Mouse (Mus musculus) mouse trophoblast stem cell (cell line): ENCODE data around the gene Tmem45b.
"Not testable (repeated sequence)": the region's sequence is repeated elsewhere in the genome, so short reads cannot be mapped to it uniquely, and the experiment has no call there.

Experiments
- in situ Hi-C, 2 experiments: fragments of 300-500 bp; cut with MseI, MboI; formaldehyde crosslinking; loops; 2 replicates in 1 of 2; 3 replicates in 1 of 2; pipeline ENCODE4 v1.15.1; 2025

The Tmem45b gene

DNA sequence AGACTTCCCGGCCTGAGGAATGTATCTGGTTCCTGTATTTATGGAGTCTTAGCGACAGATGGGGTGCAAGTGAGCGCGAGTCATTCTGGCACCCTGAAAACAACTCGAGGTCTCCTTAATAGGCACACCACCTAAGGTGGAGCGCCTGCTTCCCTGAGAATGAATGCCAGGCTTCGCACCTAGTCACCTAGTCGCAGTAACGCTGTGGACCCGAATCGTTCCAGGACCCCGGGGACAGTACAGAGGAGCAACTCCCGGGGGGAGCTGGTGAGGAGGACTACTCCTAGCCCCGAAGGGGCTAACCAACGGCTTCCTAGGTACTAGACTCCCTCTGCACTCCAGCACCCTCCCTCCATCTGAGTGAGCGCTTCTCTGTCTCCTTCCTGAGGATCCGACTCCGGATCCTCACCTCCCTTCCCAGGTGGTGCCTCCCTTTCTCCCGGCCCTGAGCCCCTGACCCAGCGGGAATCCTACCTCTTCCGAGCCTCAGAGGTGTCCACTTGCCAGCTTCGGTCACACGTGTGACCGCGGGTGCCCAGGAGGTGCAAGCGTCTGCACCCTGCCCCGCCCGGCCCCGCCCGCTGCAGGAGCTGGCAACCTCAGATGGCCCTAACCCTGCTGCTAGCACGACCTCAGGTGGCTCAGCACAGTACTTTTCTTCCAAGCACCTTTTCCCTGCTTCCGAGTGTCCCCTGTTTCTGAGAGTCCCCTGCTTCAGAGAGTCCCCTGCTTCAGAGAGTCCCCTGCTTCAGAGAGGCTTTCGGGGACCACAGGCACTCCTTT lies at the start of gene Tmem45b:
Gene Tmem45b, minus strand, starts transcription at position 771 of the 783 bp plus-strand sequence.
- in situ Hi-C loops, result no loop called here

DNA sequence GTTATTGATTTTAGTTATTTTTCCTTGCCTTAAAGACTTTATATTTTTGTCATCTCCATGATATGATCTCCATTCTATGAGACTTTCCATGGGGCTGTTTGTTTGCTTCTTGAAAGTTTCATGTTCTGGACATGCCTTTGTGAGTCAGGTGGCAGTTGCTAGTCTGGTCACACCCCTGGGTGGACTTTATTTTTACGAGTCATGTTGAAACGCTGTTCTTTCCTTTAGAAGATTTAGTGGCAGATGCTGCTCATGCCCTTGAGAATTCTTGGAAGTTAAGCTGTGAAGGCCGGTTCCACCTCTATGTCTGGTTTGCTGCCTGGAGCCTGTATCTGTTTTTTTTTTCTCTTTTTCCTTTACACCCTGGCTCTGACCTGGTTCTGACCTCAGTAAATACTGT lies 43.9 kb upstream of the Tmem45b start:
- in situ Hi-C loops, result no loop called here

DNA sequence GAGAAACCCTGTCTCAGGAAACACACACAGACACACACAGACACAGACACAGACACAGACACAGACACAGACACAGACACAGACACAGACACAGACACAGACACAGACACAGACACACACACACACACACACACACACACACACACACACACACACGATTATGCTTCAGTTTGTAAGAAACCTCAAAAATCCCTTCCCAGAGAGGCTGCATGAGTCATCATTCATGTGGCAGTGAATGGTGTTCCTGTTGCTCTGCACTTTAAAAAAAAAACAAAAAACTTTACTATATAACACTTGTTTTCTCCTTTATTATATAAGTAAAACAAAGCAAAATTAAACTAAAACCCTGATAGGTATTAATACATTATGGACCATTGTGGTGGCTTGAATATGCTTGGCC lies 37.0 kb upstream of the Tmem45b start:
- in situ Hi-C loops, result not testable (repeated sequence)

DNA sequence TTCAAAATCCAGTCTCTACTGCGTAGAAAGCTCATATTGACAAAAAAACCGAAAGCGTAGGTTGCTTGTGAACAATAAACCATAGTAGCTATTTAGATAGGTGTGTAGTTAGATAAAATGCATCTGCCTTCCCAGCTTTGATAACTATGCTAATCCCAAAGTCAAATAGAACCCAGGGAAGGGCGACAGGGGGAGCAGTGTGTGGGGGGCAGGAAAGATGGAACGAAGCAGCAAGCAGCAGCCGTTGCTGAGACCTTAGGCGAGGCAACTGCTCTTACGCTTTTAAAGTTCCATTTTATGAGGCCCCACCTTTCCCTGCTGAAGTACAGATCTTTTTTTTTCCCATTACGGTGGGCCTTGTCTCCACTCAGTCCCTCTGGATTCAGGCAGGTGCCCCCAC lies 1.1 kb downstream of the Tmem45b start:
- in situ Hi-C loops, result no loop called here

DNA sequence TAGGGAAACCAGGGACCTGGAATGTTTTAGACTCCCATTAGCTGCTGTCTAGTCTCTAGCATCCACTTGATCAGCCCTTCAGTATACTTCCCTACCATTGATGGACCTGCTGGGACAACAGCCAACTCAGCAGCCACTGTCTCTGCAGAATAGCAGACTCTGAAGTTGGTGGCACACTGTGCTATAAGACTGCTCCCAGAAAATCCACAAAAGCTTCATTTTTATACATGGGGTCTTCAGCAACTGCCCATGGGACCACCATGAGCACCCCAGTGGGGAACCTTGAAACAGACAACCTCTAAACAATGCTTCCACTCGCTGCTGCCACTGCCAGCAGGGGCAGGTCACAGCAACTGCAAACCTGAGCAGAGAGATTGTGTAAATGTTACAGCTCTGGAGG lies 9.9 kb downstream of the Tmem45b start:
- in situ Hi-C loops, result no loop called here

DNA sequence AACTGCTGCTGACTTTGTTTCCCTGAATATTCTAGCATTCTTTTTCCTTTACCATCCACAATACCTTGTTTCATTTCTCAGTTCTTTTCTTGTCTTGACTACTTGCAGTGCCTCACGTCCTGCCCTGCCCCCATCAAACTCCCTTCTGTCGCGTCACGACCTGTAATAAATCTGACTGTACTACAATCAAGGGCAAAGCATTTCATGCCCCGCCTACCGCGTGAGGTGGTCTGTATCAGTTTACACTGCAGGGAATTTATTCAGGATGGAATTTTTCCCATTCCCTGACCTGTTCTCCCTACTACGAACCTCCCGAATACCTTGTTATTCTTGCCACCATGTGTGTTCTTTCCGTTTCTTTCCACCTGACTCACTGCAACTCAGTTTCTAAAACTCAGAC lies 12.1 kb downstream of the Tmem45b start:
- in situ Hi-C loops, result no loop called here

DNA sequence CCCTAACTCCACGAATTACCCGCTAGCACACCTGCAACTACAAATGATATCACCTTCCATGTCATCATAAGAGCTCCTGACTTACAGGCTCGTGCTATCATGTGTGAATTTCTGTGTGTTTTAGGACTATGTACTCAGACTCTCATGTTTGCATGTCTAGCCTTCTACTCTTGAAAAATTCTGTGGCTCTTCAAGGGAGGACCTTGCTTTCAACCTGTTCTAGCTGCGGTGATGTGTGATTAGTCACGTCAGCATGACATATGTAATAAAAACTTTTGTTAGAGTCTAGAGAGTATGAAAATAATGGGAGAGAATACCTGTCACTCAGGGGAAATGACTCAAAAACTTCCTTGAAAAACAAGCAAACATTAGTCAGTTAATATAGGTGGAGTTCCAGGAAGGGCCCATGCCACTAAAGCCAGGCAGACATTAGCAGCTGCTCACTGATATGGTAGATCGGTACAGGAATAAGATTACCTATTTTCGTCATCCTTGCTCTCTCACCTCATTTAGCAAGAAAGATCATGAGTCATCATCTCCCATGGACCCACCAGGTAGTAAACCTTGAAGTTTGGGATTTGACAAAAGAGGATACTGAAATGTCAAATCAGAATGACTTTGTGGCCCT lies 15.0 kb downstream of the Tmem45b start:
- in situ Hi-C loops, result no loop called here

DNA sequence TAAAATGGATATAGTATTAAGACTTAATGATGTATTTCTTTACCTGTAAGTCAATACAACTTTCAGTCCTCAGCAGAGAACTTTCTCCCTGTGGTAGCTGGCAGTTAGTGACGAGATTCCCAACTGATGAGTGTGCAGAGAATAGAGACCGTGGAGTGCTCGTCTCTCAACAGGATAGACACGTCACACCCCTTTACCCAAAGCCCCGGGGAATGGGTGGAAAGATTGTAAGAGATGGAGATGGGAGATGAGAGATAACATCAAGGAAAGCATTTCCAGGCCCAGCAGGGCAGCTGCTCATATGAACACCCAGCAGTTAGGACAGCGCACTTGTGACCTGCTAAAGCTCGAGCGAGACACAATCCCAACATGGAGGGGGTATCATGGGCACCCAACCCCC lies 20.0 kb downstream of the Tmem45b start:
- in situ Hi-C loops, result no loop called here

DNA sequence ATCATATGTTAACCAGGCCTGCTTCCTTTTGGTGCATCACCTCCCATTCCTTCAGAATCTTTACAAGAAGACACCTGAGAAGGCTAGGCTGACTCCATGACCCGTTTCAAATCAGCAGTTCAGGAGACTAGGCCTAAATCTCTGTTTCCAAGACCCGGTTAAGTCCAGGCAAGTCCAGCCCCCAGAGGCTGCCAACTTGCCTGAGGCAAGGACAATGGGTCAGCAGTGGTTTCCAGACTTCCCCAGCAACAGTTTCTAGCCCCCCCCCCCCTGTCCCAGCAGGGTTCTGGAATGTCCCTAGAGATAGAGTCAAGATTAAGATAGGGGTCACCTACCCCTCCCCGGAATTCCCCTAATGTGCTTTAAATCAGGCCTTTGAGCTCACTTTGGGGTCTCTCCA lies 22.8 kb downstream of the Tmem45b start:
- in situ Hi-C loops, result no loop called here

DNA sequence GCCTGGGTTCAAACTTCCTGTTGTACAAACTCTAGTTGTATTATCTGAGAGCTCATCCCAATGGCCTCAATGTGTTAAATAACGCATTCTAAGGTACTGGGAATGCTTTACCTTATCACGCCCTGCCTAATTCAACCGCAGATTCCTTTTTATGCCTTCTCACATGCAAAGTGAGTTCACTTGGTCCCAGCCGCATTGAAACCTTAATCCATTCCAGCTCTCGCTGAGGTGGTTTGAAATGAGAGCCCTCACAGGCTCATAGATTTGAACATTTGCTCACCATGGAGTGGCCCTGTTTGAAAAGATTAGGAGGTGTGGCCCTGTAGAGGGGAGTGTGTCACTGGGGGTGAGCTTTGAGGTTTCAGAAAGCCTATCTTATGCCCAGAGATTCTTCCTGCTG lies 23.9 kb downstream of the Tmem45b start:
- in situ Hi-C loops, result no loop called here

DNA sequence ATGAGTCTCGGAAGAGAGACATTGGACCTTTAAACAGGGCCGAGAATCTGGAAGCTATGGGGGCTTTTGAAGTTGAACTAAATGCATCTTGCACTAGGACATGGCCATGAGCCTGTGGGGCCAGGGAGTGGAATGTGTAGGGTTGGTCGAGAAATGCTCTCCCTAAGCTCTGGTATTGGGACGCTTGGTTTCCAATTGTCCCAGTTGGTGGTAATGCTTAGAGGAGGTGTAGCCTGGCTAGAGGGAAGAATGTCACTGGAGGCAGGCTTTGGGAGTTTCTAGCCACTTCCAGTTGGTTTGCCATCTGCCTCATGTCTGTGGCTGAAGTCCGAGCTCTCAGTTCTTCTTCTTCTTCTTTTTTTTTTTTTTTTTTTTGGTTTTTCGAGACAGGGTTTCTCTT lies 24.9 kb downstream of the Tmem45b start:
- in situ Hi-C loops, result no loop called here

DNA sequence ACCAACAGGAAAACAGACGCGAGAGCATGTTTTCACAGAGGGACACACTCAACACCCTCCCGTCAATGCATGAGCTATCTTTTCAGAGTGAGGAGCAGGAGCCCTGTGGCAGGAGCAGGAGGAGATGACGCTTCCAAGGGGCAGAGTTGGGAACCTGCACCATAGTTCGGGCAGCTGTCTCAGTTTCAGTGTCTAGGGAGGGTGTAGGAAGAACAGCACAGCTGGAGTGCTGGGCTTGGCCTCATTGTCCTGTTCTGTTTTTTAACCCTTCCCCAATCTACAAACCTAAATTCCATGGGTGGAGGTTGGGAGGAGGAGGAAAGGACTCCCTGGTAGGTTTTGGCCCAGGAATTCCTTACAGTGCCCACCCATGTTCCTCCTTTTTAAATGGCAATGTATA lies 25.4 kb downstream of the Tmem45b start:
- in situ Hi-C loops, result no loop called here

DNA sequence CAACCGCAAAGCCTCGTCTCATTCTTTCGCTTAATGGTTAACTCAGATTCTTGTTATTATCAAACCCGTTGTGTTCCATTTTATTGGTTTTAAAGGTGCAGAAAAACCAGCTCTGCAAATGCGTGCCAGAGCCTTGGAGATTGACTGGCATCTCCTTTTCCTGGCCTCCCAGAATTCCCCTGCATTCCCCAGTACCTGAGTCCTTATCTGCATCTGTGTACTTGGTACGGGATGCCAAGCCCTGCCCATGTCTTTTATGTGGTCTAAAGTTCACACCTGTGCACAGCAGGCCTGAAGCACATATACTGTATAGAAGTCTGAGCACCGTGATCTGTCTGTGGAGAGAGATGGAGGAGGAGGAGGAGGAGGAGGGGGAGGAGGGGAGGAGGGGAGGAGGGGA lies 26.4 kb downstream of the Tmem45b start:
- in situ Hi-C loops, result no loop called here

DNA sequence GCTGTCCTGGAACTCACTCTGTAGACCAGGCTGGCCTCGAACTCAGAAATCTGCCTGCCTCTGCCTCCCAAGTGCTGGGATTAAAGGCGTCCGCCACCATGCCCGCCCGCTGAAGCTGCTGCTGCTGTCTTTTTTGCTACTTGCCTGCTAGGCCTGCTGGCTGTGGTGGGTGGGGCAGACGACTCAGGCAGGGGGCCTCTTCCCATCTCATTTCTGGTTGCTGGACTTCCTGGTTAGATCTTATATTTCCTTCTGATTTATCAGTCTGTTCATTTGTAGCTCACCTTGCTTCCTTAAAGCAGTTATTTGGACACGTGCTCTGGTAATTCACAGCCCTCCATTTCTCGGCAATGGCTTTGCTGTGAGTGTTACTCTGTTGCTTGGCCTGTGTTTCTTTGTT lies 28.8 kb downstream of the Tmem45b start:
- in situ Hi-C loops, result no loop called here

DNA sequence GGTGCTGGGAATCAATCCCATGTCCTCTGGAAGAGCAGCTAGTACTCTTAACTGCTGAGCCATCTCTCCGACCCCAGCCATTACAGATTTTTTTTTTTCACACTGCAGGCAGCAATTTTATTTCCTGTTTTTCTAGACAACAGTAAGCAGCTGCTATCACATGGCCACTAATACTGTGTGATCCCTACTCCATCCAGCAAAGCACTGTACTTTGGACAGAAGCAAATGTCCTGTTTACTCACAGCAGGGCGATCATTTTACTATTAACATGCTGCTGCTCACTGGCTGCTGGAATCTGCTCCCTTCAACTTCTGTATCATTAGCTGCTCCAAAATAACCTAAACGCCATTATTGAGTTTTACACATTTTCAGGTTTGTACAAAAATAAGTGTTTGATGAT lies 30.8 kb downstream of the Tmem45b start:
- in situ Hi-C loops, result no loop called here

DNA sequence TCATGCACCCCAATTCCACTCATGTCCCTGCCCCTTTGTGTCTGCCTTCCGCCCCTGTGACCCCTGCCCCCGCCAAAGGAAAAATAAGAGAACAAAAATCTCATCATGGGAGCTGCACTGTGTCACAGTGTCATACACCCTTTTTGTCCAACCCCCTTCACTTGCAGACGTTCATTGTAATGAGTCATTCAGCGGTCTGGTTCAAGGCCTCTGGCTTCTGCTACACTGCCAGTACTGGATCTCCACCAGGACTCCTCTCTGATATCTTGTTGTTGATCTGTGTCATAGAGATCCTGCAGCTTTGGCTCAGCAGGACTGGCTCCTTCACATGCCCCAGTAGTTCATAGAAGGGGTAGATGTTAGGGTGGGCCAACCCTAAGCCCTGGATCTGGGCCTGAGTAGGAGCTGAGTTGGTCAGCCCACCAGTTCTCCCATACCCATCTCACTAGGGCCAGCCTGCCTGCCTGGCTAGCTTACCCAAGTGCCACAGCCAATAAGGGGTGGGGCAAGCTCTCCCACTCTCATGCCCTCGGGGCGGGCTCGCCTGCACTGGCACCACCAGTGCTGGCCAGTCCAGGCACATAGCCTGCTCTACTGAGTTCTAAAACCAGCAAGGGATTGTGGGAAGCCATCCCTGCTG lies 31.8 kb downstream of the Tmem45b start:
- in situ Hi-C loops, result no loop called here

DNA sequence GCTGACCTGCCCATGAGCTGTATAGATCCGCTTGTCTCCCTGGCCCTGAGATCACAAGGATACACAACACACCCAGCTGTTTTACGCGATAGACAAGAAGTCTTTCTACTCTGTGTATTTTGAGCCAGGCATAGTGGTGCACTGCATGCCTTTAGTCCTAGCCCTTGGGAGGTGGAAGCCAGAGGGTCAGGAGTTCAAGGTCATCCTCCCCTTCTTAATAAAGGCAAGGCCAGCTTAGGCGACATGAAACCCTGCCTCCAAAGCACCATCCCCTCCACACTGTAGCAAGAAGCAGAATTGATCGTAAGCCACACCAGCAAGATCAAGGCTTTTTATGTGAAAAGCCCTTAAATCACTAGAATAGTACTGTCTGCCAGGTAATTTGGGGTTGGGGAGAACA lies 32.5 kb downstream of the Tmem45b start:
- in situ Hi-C loops, result no loop called here

DNA sequence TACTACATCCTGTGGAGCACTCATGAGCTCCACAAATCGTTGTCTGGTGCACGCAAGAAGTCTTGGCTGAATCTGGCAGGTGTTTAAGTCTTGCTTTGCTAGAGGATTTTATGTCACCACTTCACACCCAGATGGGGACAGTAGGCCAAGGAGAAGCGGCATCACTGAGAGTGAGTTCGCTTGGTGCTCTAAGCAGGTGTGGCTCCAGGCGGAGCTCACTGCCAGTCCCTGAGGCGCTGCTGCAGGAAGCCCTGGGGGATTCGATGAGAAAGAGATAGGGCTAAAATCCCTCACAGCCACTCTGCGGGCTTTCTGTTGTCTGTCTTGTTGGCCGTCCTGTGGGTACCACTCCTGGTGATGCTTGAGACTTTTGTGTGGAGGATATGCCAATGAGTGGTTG lies 34.3 kb downstream of the Tmem45b start:
- in situ Hi-C loops, result no loop called here

DNA sequence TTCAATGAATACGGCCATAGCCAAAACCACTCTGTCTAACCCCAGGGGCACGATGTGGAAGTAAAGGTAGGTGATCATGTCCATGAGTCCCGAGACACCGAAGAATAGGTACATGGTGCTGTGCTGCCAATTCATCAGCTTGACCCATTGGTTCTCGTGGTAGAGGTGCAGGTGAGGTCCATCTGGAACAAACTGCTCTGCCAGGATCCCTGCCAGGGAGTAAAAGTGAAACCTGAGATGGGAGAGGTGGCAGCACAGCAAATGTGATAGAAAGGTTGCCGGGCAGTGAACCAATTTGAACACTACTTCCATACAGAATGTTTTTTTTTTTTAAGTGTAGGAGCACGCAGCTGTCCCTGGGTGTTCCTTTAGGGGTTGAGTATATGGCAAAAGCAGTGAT lies 35.3 kb downstream of the Tmem45b start:
- in situ Hi-C loops, result no loop called here

DNA sequence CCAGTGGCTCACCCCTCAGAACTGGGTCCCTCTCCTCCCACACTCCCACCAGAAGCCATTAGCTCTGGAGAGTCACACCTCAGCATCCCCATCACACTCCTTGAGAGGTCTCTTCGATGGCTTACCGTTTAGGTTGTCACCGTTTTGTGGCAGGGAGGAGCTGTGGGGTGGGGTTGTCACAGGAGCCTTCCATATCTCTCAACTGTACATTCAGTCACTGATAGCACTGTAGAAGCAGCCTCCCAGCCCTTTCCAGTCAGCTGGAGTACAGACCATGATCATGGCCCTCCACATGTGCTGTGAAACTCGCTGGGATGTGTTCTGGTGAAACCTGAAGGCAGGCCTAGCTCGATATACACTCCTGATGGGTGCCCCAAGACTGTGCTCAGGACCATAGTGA lies 42.1 kb downstream of the Tmem45b start:
- in situ Hi-C loops, result no loop called here

DNA sequence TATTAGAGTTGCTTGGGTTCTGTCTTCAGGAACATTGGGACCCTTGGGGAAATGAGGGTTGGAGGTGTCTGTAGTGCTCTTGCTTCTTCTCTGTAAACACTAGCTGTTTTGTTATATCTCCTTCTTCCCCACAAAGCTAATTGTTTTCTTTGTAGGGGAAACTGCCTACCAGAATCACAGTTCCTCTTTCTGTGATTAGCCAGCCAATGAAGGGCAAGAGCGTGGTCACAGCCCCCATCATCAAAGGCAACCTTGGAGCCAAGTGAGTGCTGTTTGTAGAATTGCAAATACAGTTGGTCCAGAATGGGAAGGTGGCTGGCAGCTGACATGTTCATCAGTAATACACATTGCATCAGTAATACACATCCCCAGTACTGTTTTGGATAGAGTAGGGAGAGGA lies 45.4 kb downstream of the Tmem45b start:
- in situ Hi-C loops, result no loop called here

DNA sequence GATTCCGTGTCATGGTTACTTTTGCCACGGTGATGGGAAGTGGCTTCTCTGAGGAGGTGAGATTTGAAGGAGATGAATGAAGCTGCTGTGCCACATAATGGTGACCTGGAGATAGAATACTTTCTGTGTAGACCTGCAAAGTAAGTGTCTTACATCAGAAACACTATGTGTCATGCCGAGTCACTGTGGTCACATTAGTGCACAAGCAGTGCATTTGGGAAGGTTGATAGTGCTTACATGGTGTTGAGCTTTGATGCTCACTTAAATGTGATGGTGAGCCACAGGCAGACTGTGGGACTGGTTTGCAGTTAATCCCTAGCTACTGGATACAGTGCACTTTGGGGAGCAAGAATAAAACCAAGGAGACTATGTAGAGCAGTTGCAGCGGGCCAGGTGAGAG lies 52.1 kb downstream of the Tmem45b start:
- in situ Hi-C loops, result no loop called here

DNA sequence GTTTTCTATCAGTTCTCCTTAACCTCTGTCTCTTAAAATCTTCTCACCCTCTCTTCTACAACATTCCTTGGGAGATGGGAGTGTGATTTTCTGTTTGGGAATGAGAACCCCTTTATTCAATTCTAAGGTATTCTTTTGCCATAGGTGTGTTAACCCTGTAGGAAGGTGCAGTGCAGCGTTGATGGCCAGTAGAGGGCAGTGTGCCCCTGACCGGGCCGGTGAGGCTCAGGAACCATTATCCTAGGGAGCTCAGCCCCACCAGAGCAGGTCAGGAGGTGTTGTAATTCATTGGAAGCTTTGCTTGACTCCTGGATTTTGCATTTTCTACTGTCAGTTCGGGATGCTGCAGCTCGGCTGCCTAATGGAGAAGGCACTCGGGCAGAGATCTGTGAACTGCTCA lies 59.0 kb downstream of the Tmem45b start:
- in situ Hi-C loops, result loop anchor here in 1 of 2 experiments (5.0 kb wide), 1 partner anchor 137 kb away; no protein-coding TSS in a partner anchor
